Mouse (Mus musculus) kidney, embryonic 14.5 days (tissue): ENCODE data around the gene Bdkrb2. TPM values are rescaled to one million over a fixed set of nuclear protein-coding genes. Genes with fewer than 3 reads are reported as not detected.

Experiments used
- ATAC-seq: fragments of 200-750 bp; cut with Nextera tagmentation; 2 replicates; pipeline ENCODE4 v1.8.0; 2017; ENCODE audit warnings: moderate number of reproducible peaks, mild to moderate bottlenecking, moderate TSS enrichment, moderate library complexity; ENCODE audit not compliant: low FRiP score, low TSS enrichment
- H3K27ac ChIP-seq: fragments of 300-500 bp; sonication (generic); 2 replicates; pipeline ENCODE4 v1.5.1; 2014; ENCODE audit warnings: low read depth, mild to moderate bottlenecking, low read length, moderate library complexity, mixed read lengths
- H3K27me3 ChIP-seq: fragments of 300-500 bp; sonication (generic); 2 replicates; pipeline ENCODE4 v1.6.1; 2014; ENCODE audit warnings: mild to moderate bottlenecking, low read length; ENCODE audit not compliant: control insufficient read depth, insufficient read depth
- H3K36me3 ChIP-seq: fragments of 300-500 bp; sonication (generic); 2 replicates; pipeline ENCODE4 v1.6.1; 2014; ENCODE audit warnings: low read length, mixed read lengths; ENCODE audit not compliant: control insufficient read depth, insufficient read depth
- H3K4me1 ChIP-seq: fragments of 300-500 bp; sonication (generic); 2 replicates; pipeline ENCODE4 v1.6.1; 2014; ENCODE audit warnings: low read length, mixed read lengths; ENCODE audit not compliant: control insufficient read depth, insufficient read depth
- H3K4me2 ChIP-seq: fragments of 300-500 bp; sonication (generic); replicated peaks from 2 replicates; pipeline ENCODE4 v1.6.1; 2014; ENCODE audit warnings: low read depth, mild to moderate bottlenecking, low read length
- H3K4me3 ChIP-seq: fragments of 300-500 bp; sonication (generic); 2 replicates; pipeline ENCODE4 v1.5.1; 2014; ENCODE audit warnings: mild to moderate bottlenecking, low read length
- H3K9ac ChIP-seq: fragments of 300-500 bp; sonication (generic); 2 replicates; pipeline ENCODE4 v1.6.1; 2014; ENCODE audit warnings: low read depth, mild to moderate bottlenecking, low read length, moderate library complexity
- H3K9me3 ChIP-seq: fragments of 300-500 bp; sonication (generic); 2 replicates; pipeline ENCODE4 v1.6.1; 2016; ENCODE audit warnings: low read length; ENCODE audit not compliant: control insufficient read depth
- WGBS: fragments of 180-500 bp; shearing (Covaris S2); extraction: QIAGEN DNeasy Blood & Tissue Kit; methylation state at CpG from one replicate; pipeline ENCODE4 v1.1.7; 2014; 5-methylcytosine and 5-hydroxymethylcytosine counted together
- polyA plus RNA-seq: library from polyadenylated mRNA; unstranded; fragments of >200 nt; fragmentation: Nextera tagmentation; extraction: Ambion mirVana; gene quantifications from 2 replicates; pipeline ENCODE4 v1.2.1, GENCODE M21; 2014

Bdkrb2 gene
- polyA plus RNA-seq, 1 experiment from 2014 or later = 0.12 TPM

DNA sequence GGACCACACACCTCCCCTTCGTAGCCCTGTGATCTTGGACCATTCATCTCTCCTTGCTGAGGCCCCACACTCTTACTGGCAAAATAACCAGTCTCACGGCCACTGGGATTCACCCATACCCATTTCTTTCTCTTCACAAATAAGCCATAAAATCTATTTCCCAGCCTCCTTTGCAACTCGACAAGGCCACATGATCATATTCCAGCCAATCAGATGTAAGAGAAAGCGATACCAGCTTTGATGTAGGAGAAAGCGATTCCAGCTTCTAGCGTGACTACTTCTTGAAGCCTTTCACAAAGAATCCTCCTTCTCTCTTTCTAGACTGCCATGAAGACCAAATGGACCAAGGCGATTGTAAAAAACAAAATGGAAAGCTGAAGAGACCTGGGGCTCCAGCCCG lies 19.9 kb upstream of the Bdkrb2 start:
- H3K4me2 ChIP-seq = no peak overlapping the region
- H3K27ac ChIP-seq = no peak overlapping the region
- WGBS = 60% methylated on average over 8 of the region's 8 CpGs
- H3K36me3 ChIP-seq = no peaks in the 10 kb centered on the region
- ATAC-seq = no peak
- no peak overlapping the region for H3K4me3 ChIP-seq
- H3K9ac ChIP-seq = no peak overlapping the region
- peaks cover 5% of the 10 kb centered on the region; the same call in 1 of the 2 replicates for H3K9me3 ChIP-seq
- no peaks in the 10 kb centered on the region for H3K4me1 ChIP-seq
- no peaks in the 10 kb centered on the region for H3K27me3 ChIP-seq

DNA sequence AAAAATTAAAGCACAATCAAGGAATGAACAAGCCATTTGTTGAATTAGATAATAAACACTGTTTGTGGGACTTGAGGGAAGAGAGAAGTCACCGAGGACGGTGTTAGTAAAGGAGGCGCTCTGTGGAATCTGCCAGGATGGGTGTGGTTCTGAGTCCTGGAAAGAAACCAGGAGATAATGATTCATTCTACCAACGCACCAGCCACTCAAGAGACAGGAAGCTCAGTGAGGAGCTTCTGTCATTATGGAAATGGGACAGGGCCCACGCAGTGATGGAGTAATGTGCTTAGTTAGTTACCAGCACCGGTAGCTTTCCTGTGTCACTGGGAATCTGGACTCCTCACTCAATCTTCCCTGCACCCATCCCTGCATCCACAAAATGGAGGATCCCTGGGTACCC lies 19.3 kb upstream of the Bdkrb2 start:
- H3K9me3 ChIP-seq = peaks cover 5% of the 10 kb centered on the region; the same call in 1 of the 2 replicates
- no peak overlapping the region for H3K9ac ChIP-seq
- no peak overlapping the region for H3K4me3 ChIP-seq
- no peak overlapping the region for H3K4me2 ChIP-seq
- 82% methylated on average over 6 of the region's 6 CpGs for WGBS
- H3K36me3 ChIP-seq = no peaks in the 10 kb centered on the region
- H3K4me1 ChIP-seq = no peaks in the 10 kb centered on the region
- ATAC-seq = no peak
- H3K27me3 ChIP-seq = no peaks in the 10 kb centered on the region
- no peak overlapping the region for H3K27ac ChIP-seq

DNA sequence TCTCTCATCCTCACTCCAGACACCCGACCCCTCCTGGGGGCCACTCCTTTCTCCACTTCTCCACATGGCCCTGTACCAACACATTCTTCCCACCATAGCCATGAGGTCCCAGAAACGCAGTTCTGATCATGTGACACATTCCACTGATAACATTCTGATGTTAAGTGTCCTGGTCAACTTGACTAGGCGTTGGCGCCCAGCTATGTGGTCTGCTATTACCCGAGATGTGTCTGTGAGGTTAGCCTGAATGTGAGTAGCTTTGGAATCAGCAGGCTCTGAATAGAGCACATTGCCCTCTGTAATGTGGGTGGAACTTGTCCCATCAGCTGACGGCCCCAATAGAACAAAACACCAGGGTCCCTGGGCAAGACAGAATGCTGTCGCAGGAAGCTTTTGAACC lies 18.2 kb upstream of the Bdkrb2 start:
- no peak for ATAC-seq
- no peak overlapping the region for H3K4me2 ChIP-seq
- no peak overlapping the region for H3K4me3 ChIP-seq
- H3K27ac ChIP-seq = no peak overlapping the region
- no peak overlapping the region for H3K9ac ChIP-seq
- WGBS = 88% methylated on average over 7 of the region's 7 CpGs
- H3K9me3 ChIP-seq = no peaks in the 10 kb centered on the region
- no peaks in the 10 kb centered on the region for H3K4me1 ChIP-seq
- no peaks in the 10 kb centered on the region for H3K36me3 ChIP-seq
- H3K27me3 ChIP-seq = no peaks in the 10 kb centered on the region; the same call in 1 of the 2 replicates

DNA sequence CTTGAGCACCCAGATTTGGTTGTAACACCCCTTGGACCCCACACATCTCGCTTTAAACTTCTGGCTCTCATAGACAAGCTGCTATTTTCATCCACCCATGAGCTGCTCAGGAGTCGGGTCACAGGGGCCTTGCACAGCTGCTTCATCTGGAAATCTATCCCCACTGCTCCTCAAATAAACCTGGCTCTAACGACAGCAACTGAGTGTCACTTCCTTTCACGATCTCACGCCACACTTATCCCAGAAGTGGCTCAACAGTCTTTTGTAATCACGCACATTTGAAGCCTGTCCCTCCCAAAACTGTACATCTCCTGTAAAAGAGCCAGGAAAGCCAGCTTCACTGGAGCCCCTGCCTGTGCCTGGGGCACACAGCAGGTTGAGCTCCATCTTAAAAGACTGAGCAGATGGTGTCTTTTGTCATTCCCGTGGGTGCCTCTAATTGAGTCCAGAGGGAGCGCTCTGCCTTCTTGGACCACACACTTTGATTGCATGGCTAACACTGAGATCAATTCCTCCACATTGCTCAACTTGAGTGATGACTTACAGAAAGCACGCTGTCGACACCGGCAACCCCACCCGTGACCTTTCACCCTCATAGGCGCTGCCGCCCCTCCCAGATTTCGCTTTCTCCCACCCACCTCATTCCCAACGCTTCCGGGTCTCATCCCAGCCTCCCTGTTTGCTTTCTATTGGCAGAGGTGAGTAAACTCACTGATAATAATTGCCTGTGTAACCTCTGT lies 17.2 kb upstream of the Bdkrb2 start:
- no peak overlapping the region for H3K4me2 ChIP-seq
- ATAC-seq = no peak
- no peaks in the 10 kb centered on the region for H3K36me3 ChIP-seq
- no peak overlapping the region for H3K9ac ChIP-seq
- 25% methylated on average over 17 of the region's 17 CpGs for WGBS
- H3K4me1 ChIP-seq = no peaks in the 10 kb centered on the region
- H3K27me3 ChIP-seq = no peaks in the 10 kb centered on the region; the same call in 1 of the 2 replicates
- H3K27ac ChIP-seq = no peak overlapping the region
- H3K4me3 ChIP-seq = no peak overlapping the region
- H3K9me3 ChIP-seq = no peaks in the 10 kb centered on the region

DNA sequence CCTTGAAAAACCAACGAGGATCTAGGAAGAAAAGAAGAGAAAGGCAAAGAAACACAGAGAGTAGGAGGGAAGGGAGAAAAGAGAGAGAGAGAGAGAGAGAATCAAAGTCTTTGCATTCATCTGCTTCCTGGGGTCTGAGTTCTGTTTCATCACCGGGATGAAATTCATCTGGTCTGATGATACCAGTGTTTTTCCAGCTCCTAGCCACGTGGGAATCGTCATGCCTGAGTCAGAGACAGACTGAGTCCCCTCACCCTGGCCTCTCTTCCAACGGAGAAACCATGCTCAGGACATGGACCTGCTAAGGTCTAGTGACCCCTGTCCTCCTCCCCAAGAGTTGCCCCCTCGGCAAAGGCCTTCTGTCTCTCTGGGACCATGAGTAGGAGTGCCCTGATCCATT lies 16.5 kb upstream of the Bdkrb2 start:
- no peak overlapping the region for H3K4me2 ChIP-seq
- no peaks in the 10 kb centered on the region for H3K4me1 ChIP-seq
- no peaks in the 10 kb centered on the region for H3K9me3 ChIP-seq
- no peak overlapping the region for H3K4me3 ChIP-seq
- H3K27me3 ChIP-seq = no peaks in the 10 kb centered on the region; the same call in 1 of the 2 replicates
- H3K27ac ChIP-seq = no peak overlapping the region
- H3K36me3 ChIP-seq = no peaks in the 10 kb centered on the region
- H3K9ac ChIP-seq = no peak overlapping the region
- 50% methylated on average over 6 of the region's 6 CpGs for WGBS
- no peak for ATAC-seq

DNA sequence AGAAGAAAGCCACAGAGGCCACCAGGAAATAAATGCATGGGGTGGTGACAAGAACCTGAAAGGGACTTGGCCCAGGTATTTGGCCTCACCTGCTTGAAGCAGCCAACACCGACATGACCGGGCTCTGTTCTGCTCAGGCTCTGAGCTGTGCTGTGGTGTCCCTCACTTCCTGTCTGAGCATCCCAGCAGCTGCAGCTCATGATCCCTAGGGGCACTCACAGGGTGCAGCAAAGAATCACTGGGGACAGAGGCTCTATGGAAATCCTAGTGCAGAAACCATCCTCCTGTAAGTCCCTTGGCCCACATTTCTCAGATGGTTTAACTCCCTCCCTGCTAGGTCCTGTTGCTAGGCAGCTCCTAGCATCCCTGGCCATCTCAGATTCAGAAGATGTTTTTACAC lies 15.9 kb upstream of the Bdkrb2 start:
- Histone ChIP-seq H3K27me3 (no peaks in the 10 kb centered on the region; the same call in 1 of the 2 replicates), H3K27ac (no peak overlapping the region), H3K9ac (no peak overlapping the region), H3K9me3 (no peaks in the 10 kb centered on the region), H3K4me1 (no peaks in the 10 kb centered on the region), H3K36me3 (no peaks in the 10 kb centered on the region), H3K4me3 (no peak overlapping the region), H3K4me2 (no peak overlapping the region)
- no peak for ATAC-seq
- WGBS = 84% methylated on average over 2 of the region's 2 CpGs

DNA sequence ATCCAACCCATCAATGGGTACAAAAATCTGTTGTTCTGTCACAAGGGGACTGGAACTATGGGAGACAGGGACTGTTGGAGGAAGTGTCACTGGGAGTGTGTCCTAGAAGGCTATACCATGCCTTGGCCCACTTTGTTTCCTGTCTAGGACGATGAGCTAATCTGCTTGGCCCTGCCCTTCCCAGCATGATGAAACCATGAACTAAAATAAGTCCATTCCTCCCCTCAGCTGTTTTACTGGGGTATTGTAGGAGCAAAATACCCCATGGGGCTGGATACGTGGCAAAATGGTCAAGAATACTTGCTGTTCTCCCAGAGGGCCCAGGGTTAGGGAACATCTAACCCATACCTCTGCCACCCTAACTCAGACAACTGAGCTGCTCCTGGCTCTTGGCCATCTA lies 15.0 kb upstream of the Bdkrb2 start:
- Histone ChIP-seq H3K9me3 (no peaks in the 10 kb centered on the region), H3K36me3 (no peaks in the 10 kb centered on the region), H3K4me2 (no peak overlapping the region), H3K27ac (no peak overlapping the region), H3K27me3 (no peaks in the 10 kb centered on the region; the same call in 1 of the 2 replicates), H3K9ac (no peak overlapping the region), H3K4me1 (no peaks in the 10 kb centered on the region), H3K4me3 (no peak overlapping the region)
- 90% methylated on average over 2 of the region's 2 CpGs for WGBS
- ATAC-seq = no peak

DNA sequence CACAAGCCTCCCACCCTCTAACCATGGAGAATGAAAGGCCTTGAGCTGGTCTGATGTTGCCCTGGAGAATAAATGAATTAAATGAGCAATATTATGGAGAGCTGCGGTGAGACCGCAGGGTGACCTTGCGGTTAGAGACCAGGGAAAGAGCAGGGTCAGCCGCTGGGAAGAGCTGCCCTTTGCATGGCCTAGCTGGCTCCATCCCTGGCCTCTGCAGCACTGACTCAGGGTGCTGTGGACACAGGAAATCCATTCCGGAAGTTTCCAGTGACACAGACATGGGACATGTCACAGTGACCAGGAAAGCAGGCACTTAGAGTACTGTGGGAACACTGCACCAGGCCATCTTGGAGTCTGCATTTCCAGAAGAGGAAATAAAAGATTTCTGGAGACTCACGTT lies 14.1 kb upstream of the Bdkrb2 start:
- no peak overlapping the region for H3K4me3 ChIP-seq
- no peak overlapping the region for H3K9ac ChIP-seq
- no peak overlapping the region for H3K4me2 ChIP-seq
- H3K27me3 ChIP-seq = no peaks in the 10 kb centered on the region; the same call in 1 of the 2 replicates
- no peaks in the 10 kb centered on the region for H3K4me1 ChIP-seq
- no peak for ATAC-seq
- no peaks in the 10 kb centered on the region for H3K9me3 ChIP-seq
- no peaks in the 10 kb centered on the region for H3K36me3 ChIP-seq
- 85% methylated on average over 6 of the region's 6 CpGs for WGBS
- no peak overlapping the region for H3K27ac ChIP-seq

DNA sequence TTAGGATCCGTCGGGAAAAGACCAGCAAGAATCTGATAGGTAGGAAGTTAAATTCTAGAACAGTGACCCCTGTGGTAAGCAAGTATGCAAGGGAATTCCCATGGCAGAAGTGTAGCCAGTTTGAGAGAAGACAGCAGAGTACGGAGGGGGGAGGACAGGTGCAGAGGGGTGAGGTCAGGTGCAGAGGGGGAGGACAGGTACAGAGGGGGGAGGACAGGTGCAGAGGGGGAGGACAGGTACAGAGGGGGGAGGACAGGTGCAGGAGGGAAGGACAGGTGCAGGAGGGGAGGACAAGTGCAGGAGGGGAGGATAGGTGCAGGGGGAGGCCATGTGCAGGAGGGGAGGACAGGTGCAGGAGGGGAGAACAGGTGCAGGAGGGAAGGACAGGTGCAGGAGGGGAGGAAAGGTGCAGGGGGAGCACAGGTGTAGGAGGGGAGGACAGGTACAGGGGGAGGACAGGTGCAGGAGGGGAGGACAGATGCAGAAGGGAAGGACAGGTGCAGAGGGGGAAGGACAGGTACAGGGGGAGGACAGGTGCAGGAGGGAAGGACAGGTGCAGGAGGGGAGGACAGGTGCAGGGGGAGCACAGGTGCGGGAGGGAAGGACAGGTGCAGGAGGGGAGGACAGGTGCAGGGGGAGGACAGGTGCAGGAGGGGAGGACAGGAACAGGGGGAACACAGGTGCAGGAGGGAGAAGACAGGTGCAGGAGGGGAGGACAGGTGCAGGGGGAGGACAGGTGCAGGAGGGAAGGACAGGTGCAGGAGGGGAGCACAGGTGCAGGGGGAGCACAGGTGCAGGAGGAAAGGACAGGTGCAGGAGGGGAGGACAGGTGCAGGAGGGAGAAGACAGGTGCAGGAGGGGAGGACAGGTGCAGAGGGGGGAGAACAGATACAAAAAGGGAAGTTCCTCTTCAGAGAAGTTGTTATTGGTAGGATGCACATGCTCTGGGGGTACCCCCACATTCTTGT lies 12.9 kb upstream of the Bdkrb2 start:
- Histone ChIP-seq H3K36me3 (no peaks in the 10 kb centered on the region), H3K4me1 (peaks cover 9% of the 10 kb centered on the region), H3K27me3 (no peaks in the 10 kb centered on the region; the same call in 1 of the 2 replicates), H3K9me3 (no peaks in the 10 kb centered on the region), H3K9ac (no peak overlapping the region), H3K27ac (no peak overlapping the region), H3K4me2 (no peak overlapping the region), H3K4me3 (no peak overlapping the region)
- WGBS = 73% methylated on average over 4 of the region's 4 CpGs
- no peak for ATAC-seq
